Mouse (Mus musculus): ENCODE measurements at regions not wholly inside any gene's neighbourhood (a gene's known extent, or its start where the extent isn't known, plus 50 kb on each side); places are given as distances from the start of the nearest gene placed in this dataset.

GRCm38 (mm10) chr9:68162813-68163570 lies 322.8 kb downstream of the Vps13c start:
- Histone ChIP-seq H3K36me3 (no peaks in the 10 kb centered on the region), H3K27me3 (no peaks in the 10 kb centered on the region), H3K4me2 (replicated peaks) (no peak overlapping the region), H3K27ac (no peak overlapping the region), H3K9me3 (no peaks in the 10 kb centered on the region), H3K9ac (replicated peaks) (no peak overlapping the region), H3K4me3 (replicated peaks) (no peak overlapping the region), H3K4me1 (replicated peaks) (no peaks in the 10 kb centered on the region)
- no peak for ATAC-seq
- 80% methylated on average over 10 of the region's 10 CpGs for WGBS

- no peaks in the 10 kb centered on the region for H3K27me3 ChIP-seq
- H3K4me3 ChIP-seq (replicated peaks) = no peak overlapping the region
- H3K9ac ChIP-seq (replicated peaks) = no peak overlapping the region
- H3K27ac ChIP-seq = no peak overlapping the region
- no peaks in the 10 kb centered on the region for H3K9me3 ChIP-seq
- 65% methylated on average over 4 of the region's 4 CpGs for WGBS
- no peaks in the 10 kb centered on the region for H3K4me1 ChIP-seq (replicated peaks)
- no peak for ATAC-seq
- H3K4me2 ChIP-seq (replicated peaks) = no peak overlapping the region
- no peaks in the 10 kb centered on the region for H3K36me3 ChIP-seq
Measured at GRCm38 (mm10) chr9:68166556-68166955, 326.4 kb downstream of the Vps13c start.

GRCm38 (mm10) chr9:68188921-68189320 lies 348.7 kb downstream of the Vps13c start:
- H3K4me3 ChIP-seq (replicated peaks) = no peak overlapping the region
- no peaks in the 10 kb centered on the region for H3K36me3 ChIP-seq
- no peak for ATAC-seq
- H3K27ac ChIP-seq = no peak overlapping the region
- H3K4me1 ChIP-seq (replicated peaks) = no peaks in the 10 kb centered on the region
- H3K9ac ChIP-seq (replicated peaks) = no peak overlapping the region
- H3K4me2 ChIP-seq (replicated peaks) = no peak overlapping the region
- H3K27me3 ChIP-seq = no peaks in the 10 kb centered on the region
- no peaks in the 10 kb centered on the region for H3K9me3 ChIP-seq

GRCm38 (mm10) chr9:68199831-68200230 lies 359.6 kb downstream of the Vps13c start:
- ATAC-seq = no peak
- no peak overlapping the region for H3K4me3 ChIP-seq (replicated peaks)
- WGBS = 76% methylated on average over 4 of the region's 4 CpGs
- no peak overlapping the region for H3K4me2 ChIP-seq (replicated peaks)
- no peaks in the 10 kb centered on the region for H3K9me3 ChIP-seq
- no peak overlapping the region for H3K9ac ChIP-seq (replicated peaks)
- 0 out of 2 replicates have a peak, but pooled peaks cover 3% of the 10 kb centered on the region for H3K27me3 ChIP-seq
- no peak overlapping the region for H3K27ac ChIP-seq
- no peaks in the 10 kb centered on the region for H3K36me3 ChIP-seq
- H3K4me1 ChIP-seq (replicated peaks) = peaks cover 7% of the 10 kb centered on the region

GRCm38 (mm10) chr9:68201031-68201430 lies 360.8 kb downstream of the Vps13c start:
- H3K27ac ChIP-seq = no peak overlapping the region
- no peaks in the 10 kb centered on the region for H3K9me3 ChIP-seq
- no peak overlapping the region for H3K4me2 ChIP-seq (replicated peaks)
- H3K9ac ChIP-seq (replicated peaks) = no peak overlapping the region
- 0 out of 2 replicates have a peak, but pooled peaks cover 3% of the 10 kb centered on the region for H3K27me3 ChIP-seq
- 7% methylated on average over 5 of the region's 5 CpGs for WGBS
- H3K4me1 ChIP-seq (replicated peaks) = peaks cover 7% of the 10 kb centered on the region
- no peak overlapping the region for H3K4me3 ChIP-seq (replicated peaks)
- H3K36me3 ChIP-seq = no peaks in the 10 kb centered on the region
- no peak for ATAC-seq

GRCm38 (mm10) chr9:68225694-68226093 lies 385.5 kb downstream of the Vps13c start:
- H3K4me1 ChIP-seq (replicated peaks) = no peaks in the 10 kb centered on the region
- H3K27ac ChIP-seq = no peak overlapping the region
- no peak overlapping the region for H3K4me3 ChIP-seq (replicated peaks)
- 94% methylated on average over 6 of the region's 6 CpGs for WGBS
- H3K9ac ChIP-seq (replicated peaks) = no peak overlapping the region
- no peak overlapping the region for H3K4me2 ChIP-seq (replicated peaks)
- no peaks in the 10 kb centered on the region for H3K27me3 ChIP-seq
- no peak for ATAC-seq
- no peaks in the 10 kb centered on the region for H3K36me3 ChIP-seq
- H3K9me3 ChIP-seq = no peaks in the 10 kb centered on the region

GRCm38 (mm10) chr9:68231131-68231530 lies 390.9 kb downstream of the Vps13c start:
- no peaks in the 10 kb centered on the region for H3K27me3 ChIP-seq
- no peaks in the 10 kb centered on the region for H3K9me3 ChIP-seq
- H3K27ac ChIP-seq = no peak overlapping the region
- no peaks in the 10 kb centered on the region for H3K36me3 ChIP-seq
- no peaks in the 10 kb centered on the region for H3K4me1 ChIP-seq (replicated peaks)
- no peak overlapping the region for H3K9ac ChIP-seq (replicated peaks)
- H3K4me3 ChIP-seq (replicated peaks) = no peak overlapping the region
- 81% methylated on average over 3 of the region's 3 CpGs for WGBS
- ATAC-seq = no peak
- H3K4me2 ChIP-seq (replicated peaks) = no peak overlapping the region

GRCm38 (mm10) chr9:68234979-68235649 lies 394.9 kb downstream of the Vps13c start:
- H3K4me1 ChIP-seq (replicated peaks) = no peaks in the 10 kb centered on the region
- no peak overlapping the region for H3K4me2 ChIP-seq (replicated peaks)
- H3K36me3 ChIP-seq = no peaks in the 10 kb centered on the region
- 60% methylated on average over 12 of the region's 12 CpGs for WGBS
- no peak overlapping the region for H3K9ac ChIP-seq (replicated peaks)
- no peak overlapping the region for H3K27ac ChIP-seq
- no peak overlapping the region for H3K4me3 ChIP-seq (replicated peaks)
- ATAC-seq = no peak
- no peaks in the 10 kb centered on the region for H3K27me3 ChIP-seq
- no peaks in the 10 kb centered on the region for H3K9me3 ChIP-seq

GRCm38 (mm10) chr9:68239121-68239520 lies 398.9 kb downstream of the Vps13c start:
- no peak overlapping the region for H3K4me3 ChIP-seq (replicated peaks)
- H3K27me3 ChIP-seq = no peaks in the 10 kb centered on the region
- ATAC-seq = no peak
- H3K4me1 ChIP-seq (replicated peaks) = no peaks in the 10 kb centered on the region
- H3K9ac ChIP-seq (replicated peaks) = no peak overlapping the region
- H3K4me2 ChIP-seq (replicated peaks) = no peak overlapping the region
- no peaks in the 10 kb centered on the region for H3K36me3 ChIP-seq
- no peaks in the 10 kb centered on the region for H3K9me3 ChIP-seq
- no peak overlapping the region for H3K27ac ChIP-seq

- no peaks in the 10 kb centered on the region for H3K9me3 ChIP-seq
- H3K4me1 ChIP-seq (replicated peaks) = no peaks in the 10 kb centered on the region
- 88% methylated on average over 5 of the region's 5 CpGs for WGBS
- H3K4me3 ChIP-seq (replicated peaks) = no peak overlapping the region
- H3K27ac ChIP-seq = no peak overlapping the region
- H3K27me3 ChIP-seq = no peaks in the 10 kb centered on the region
- no peaks in the 10 kb centered on the region for H3K36me3 ChIP-seq
- H3K4me2 ChIP-seq (replicated peaks) = no peak overlapping the region
- ATAC-seq = no peak
- H3K9ac ChIP-seq (replicated peaks) = no peak overlapping the region
Measured at GRCm38 (mm10) chr9:68239551-68239950, 399.4 kb downstream of the Vps13c start.

GRCm38 (mm10) chr9:68250011-68250410 lies 403.6 kb upstream of the Rora start:
- no peak overlapping the region for H3K4me2 ChIP-seq (replicated peaks)
- H3K4me3 ChIP-seq (replicated peaks) = no peak overlapping the region
- H3K9ac ChIP-seq (replicated peaks) = no peak overlapping the region
- H3K27ac ChIP-seq = no peak overlapping the region
- WGBS = 93% methylated on average over 16 of the region's 16 CpGs
- ATAC-seq = no peak
- H3K4me1 ChIP-seq (replicated peaks) = no peaks in the 10 kb centered on the region
- no peaks in the 10 kb centered on the region for H3K36me3 ChIP-seq
- H3K27me3 ChIP-seq = no peaks in the 10 kb centered on the region
- H3K9me3 ChIP-seq = no peaks in the 10 kb centered on the region

GRCm38 (mm10) chr9:68254218-68254617 lies 399.4 kb upstream of the Rora start:
- WGBS = 58% methylated on average over 3 of the region's 3 CpGs
- H3K27me3 ChIP-seq = no peaks in the 10 kb centered on the region
- no peak overlapping the region for H3K9ac ChIP-seq (replicated peaks)
- no peaks in the 10 kb centered on the region for H3K36me3 ChIP-seq
- no peak for ATAC-seq
- no peak overlapping the region for H3K4me3 ChIP-seq (replicated peaks)
- H3K9me3 ChIP-seq = no peaks in the 10 kb centered on the region
- H3K4me2 ChIP-seq (replicated peaks) = no peak overlapping the region
- no peak overlapping the region for H3K27ac ChIP-seq
- H3K4me1 ChIP-seq (replicated peaks) = 0 out of 2 replicates have a peak, but pooled peaks cover 4% of the 10 kb centered on the region
